Mouse (Mus musculus): ENCODE results near the gene AC129217.1.

DNA sequence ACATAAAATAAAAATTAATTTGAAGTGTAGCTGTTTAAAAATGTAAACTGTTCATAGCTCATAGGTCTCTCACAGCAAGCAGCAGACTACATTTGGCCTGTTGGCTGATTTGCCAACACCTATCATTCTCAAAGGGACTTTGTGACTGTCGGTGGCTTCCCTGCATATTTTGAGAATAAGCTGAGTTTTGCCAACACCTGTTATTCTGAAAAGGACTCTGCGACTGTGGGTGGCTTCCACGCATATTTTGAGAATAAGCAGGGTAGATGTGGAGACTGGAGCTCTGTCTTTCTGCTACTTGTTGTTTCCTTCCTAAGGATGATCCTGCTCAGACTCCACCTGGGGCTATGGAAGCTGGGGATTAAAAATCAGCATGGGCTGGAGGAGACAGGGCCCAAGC is 23.5 kb downstream of the AC129217.1 start:
- TF ChIP-seq POLR2A (IDR thresholded peaks at IDR 0.05; ENCODE audit: low read depth, low read length): no peak
- no peak for TF ChIP-seq CTCF (IDR thresholded peaks at IDR 0.05; ENCODE audit: extremely low read depth, insufficient read length, insufficient replicate concordance, low read depth, low read length)

Measured in small intestine, adult 2 months (tissue).